Mouse (Mus musculus) embryonic fibroblast, embryonic 13.5 days (primary cell): Measurements from ENCODE around the gene Eif3g.

Experiments
- CTCF ChIP-seq: IDR thresholded peaks from 2 replicates; pipeline ENCODE4 v1.5.1; 2011; ENCODE audit warnings: mild to moderate bottlenecking, control low read depth, low read length, moderate library complexity, borderline replicate concordance; ENCODE audit not compliant: insufficient read depth
- POLR2A ChIP-seq: IDR thresholded peaks from 2 replicates; pipeline ENCODE4 v1.6.1; 2011; ENCODE audit warnings: low read depth, mild to moderate bottlenecking, control low read depth, low read length, moderate library complexity

GRCm38 (mm10) chr9:20889185-20890141 is 9.0 kb downstream of the Eif3g start:
- TF ChIP-seq POLR2A (no peak), CTCF (no peak)
